Mouse (Mus musculus) A20 (cell line): Measurements from ENCODE around the gene Lrrk1.

Experiments used
- DNase-seq: peaks from one replicate; pipeline ENCODE4 v3.0.0-alpha.2; 2011; ENCODE audit warnings: low read depth, low spot score

The Lrrk1 gene

DNA sequence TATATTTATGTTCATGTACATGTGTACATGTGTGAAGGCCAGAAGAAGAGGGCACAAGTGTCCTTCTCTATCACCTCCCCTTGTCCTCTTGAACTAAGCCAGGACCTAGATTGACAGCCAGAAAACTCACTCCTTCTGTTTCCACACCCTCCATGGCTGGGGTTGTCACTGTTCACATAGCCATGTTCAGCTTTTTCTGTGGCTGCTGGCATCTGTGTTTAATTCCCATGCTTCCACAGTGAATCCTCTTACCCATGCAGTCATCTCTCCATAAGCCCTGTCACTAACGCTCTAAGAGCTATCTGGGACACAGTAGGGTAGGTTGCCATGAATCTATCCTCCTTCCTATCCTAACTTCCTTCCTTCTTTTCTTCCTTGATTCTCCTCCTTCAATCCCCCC, 192.3 kb downstream of the Lrrk1 start:
- DNase-seq = no peak

DNA sequence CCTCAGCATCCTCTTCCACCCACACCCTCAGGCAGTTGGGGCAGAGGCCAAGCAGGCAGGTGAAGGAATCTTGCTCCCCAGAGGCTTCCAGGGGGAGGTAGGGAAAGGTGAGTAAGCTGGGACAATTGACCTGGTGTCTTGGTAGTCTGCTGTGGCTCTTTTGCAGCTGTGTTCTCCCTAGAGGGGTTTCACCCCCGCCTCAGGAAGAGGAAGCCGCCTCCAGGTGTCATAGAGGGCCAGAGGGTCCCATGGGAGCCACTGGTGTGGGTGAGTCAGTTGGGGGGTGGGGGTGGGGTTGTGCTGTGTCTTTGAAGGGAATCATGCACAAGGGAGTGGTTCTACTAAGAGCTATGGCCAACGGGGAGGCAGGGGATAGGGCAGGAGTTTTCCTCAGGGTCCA, 193.6 kb downstream of the Lrrk1 start:
- DNase-seq = peak; percentile 92

DNA sequence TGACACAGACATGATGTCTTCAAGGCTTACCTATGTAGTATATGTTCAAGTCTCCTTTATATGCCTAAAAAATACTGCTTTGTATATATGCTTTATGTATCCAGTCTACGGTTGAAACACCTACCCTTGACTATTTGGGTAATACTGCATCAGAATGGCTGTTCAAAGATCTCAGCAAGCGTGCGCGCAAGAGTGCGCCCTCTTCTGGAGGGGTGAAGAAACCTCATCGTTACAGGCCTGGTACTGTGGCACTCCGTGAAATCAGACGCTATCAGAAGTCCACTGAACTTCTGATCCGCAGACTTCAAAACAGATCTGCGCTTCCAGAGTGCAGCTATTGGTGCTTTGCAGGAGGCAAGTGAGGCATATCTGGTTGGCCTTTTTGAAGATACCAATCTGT, 197.8 kb downstream of the Lrrk1 start:
- DNase-seq = peak; percentile 35

DNA sequence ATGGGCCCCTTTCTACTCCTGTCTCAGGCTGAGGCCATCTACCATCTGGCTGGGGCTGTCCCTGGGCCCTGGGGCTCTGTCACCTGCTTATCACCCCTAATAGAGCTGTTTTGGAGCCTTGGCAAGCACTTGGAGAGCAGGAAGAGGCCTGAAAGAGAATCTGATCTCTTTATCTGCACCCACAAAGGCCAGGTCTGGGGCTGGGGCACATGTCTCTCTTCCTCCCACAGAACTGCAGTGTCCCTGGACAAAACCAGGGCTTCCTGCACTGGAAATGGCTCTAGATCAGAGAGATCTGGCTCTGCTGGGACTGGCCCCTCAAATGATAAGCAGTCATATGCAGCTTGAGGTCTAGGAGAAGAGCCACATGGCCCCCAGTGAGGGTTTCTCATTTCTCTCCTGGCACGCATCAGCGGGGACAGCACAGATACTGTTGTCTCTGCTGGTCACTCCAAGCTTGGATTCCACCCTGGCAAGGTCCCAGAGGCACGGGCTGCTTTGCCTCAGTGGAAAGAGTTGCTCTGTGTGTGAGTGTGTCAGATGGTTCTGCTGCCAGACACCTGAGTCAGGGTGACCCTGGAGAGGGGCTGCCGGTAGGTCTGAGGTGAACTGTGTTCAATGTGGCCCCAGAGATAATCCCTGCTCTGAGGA, 200.4 kb downstream of the Lrrk1 start:
- DNase-seq = peak; percentile 70

DNA sequence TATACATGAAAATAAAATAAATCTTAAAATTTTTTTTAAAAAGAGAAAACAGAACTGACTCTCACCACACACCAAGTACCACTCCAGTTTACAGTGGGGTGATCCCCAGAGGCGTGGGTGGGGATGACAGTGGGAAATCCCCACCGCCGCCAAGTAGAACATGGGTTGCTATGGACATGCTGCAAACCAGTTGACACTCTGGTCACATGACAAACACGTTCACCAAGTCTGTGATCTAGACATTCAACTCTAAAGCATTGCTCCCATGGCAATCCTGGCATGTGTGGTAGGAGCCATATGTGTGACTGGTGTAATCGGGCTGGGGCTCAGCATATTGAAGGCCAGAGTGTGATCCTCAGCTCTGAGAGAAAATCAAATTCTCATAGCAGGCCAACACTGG, 202.8 kb downstream of the Lrrk1 start:
- DNase-seq = no peak

DNA sequence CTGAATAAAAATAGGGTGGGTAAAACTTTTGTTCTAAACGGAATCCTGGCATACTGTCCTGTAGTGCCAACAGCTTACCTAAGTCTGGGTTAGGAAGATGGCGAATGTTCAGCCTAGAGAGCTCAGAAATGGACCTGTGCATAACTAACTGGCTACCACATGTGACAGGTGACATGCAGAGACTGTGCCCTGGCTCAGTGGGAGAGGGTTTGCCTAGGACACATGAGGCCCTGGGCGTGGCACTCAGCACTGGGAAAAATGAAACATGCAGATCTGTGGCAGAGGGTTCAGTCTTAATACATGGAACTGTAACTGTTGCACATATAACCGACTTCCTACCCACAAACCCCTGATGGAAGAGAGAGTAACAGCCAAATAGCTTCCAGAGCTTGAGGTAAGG, 204.1 kb downstream of the Lrrk1 start:
- no peak for DNase-seq

DNA sequence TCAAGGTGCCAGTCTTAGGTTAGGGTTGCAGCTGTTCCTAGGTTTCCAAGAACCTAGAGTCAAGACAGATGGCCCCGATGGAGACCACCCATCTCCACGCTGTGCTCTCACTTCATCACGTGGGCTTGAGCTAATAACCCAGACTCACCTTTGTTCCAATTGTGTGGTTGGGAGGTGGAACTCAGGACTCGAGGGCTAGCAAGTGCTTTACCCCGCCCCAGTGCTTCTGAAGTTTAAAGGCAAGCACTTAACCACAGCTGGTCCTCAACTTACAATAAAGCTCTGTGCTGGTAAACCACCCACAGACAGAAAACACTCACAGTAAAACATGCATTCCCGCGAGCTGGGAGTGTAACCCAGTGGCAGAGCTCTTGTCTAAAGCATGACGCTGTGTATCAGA, 204.7 kb downstream of the Lrrk1 start:
- DNase-seq = no peak

DNA sequence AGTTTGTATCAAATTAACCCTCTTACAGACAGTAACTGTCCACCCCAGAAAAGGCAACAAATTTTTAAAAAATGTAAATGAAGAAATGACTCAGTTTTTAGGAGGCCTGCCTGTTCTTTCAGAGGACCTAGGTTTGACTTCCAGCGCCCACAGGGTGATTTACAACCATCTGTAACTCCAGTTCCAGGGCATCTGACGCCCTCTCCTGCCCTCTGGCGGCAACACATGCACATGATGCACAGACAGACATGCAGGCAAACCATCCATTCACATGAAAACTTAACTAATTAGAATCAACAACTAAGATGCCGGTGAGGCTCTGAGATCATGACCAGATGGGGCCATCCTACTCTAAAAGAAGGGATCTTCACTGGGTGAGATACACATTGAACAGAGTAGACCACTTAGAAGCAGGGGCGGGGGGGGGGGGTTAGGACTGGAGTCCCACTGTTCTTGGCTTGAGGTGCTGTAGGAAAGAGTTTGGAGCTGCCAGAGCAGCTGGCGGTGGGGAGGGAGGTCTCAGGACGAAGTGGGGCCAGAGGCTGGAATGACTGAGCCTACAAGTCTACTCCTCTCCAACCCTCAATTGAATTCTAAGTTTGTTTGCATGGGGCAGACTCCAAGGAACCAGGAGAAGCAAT, 206.0 kb downstream of the Lrrk1 start:
- DNase-seq = peak; percentile 36

DNA sequence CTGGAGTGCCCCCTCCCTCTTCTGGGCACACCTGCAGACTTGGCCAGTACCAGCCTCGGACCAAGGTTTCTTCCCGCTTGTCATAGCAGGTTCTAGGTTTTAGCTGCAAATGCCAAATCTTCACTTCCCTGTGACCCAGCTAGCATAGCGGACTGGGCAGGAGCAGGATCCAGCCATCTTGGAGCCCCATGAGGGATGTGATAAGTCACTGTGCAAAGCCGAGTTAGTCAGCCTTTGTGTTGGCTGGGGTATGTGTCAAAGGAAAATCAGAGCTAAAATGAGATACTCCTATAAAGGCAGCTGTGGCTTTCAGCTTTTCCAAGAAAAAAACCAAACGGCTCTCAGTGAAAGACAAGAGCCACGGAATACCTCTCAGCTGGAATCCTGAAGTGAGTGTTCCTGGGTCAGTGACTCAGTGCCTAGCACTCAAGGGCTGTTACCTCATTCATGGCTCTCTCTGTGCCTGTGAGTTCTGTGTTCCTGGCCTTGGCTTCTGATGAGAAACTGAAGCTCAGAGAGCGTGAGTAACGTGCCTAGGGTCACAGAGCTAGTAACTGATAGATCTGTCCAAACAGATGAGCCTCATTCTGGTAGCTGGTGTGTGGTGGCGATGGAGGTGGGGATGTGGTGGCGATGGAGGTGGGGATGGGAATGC, 207.3 kb downstream of the Lrrk1 start:
- no peak for DNase-seq

DNA sequence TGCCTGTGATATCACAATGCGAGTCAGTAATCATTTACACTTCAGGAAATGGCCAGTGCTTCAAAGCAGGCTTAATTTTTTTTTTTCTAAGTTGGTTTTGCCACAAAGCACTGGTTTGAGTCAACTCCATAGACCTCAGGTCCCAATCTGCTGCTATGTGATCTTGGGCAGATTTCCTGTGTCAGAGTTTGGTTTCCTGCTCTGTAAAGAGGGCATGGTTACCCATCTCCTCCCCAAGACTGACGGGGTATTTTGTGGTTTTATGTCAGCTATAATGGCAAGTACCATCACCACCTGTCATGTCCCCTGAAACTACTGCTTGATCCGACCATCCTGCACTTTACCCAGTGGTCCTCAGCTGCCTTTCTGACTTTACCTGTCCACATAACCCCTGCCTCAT, 207.9 kb downstream of the Lrrk1 start:
- no peak for DNase-seq

DNA sequence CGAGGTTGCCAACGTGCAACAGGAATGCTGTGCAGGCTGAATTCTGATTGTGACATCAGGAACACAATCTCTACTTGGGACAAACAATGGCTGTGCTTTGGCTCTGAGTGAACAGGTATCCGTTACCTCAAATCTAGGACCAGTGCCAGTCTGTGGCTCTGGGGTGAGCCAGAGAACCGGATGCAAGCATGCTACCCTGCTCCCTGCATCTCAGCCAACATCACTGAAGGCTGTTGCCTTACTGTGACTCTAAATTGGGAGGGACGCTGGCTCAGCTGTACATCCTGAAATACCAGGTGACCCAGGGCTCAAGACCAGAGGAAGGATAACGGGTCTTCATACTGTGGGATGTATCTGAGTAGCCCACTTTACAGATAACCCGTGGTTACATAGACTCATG, 208.4 kb downstream of the Lrrk1 start:
- DNase-seq = no peak

DNA sequence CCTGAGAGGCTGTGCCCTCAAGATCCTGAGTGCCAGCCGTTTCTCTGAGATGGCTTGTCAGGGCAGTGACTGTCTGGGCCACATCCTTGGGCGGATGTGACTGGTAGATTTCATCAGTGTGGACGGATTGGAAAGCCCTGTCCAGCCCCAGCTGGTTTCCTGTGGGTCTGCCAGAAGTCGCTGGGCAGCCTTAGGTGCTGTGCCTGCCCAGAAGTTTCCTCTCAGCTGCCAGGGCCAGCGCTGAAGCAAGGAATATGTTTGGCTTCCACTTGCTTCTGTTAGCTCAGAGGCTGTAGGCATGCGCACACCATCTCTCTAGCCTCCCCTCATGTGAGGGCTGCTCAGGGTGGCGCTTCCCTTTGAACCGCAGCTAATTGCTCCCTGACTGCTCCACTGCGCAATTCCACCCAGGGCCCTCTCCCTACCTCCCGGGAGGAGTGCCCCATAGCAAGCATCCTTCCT, 209.0 kb downstream of the Lrrk1 start:
- DNase-seq = no peak

DNA sequence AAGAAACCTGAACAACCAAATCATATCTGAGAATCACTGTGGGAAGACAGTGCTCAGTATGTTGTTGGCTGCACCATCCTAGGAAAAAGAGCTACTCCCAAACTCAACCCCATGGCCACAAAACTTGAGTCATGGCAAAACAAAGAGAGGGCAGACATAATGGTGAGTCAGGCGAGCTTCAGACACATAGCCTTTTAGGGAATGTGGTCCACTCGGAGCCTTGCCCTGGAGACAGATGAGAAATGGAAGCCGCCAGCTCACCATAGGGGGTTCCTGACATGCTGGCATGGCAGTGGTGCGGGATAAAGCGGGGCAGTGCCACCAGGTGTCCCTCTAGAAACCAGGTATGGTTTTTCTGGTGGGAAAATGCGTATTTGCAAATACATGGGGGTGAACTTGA, 210.0 kb downstream of the Lrrk1 start:
- no peak for DNase-seq

DNA sequence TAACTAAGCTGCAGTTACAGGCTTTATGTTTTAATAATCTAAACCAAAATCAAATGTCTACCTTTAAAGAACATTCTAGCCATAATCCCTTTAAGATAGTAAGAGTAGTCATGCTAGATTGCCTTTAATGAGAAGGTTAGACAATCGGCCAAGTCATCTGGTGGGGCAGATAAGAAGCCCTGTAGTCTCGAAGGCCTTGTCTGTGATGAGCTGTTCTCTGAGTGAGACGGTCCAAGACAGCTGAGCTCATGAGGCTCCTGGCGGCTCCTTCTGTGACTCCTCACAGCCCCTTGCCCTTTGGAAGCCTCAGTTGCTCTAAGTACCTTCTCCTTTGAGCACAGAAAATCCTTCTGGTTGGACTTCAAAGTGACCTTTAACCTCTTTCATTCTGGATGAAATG, 211.2 kb downstream of the Lrrk1 start:
- no peak for DNase-seq
